ENCODE assay signal across 8 mouse cellular contexts in the genomic region with DNA sequence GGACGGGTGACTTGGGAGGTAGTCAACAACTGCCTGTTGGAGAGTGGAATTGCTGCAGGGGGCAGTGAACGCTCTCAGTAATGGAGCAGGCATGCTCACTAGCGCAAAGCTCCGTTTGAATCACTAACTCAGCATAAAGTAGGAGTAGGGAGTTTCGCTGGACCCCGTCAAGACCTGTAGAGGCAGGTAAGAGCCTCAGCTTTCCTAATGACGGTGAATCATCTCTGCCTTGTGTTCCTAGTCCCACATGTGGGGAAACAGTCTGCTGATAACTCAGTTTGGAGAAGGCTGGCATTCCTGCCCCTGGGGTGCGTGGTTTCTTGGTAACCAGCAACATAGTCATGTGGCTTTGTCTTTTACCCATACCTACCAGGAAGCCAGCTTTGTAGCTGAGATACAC. TPM values are rescaled to one million over a fixed set of nuclear protein-coding genes. Genes with fewer than 3 reads are reported as not detected.
DNase-seq lines count a peak whose midpoint lies in the region; ATAC-seq and TF ChIP-seq lines count a peak whose summit lies in the region.

No protein-coding gene starts in this region.

- 0 out of 2 replicates have a peak, but pooled peaks cover 2% of the 10 kb centered on the region for H3K36me3 ChIP-seq in intestine, embryonic 15.5 days
- no peaks in the 10 kb centered on the region for H3K36me3 ChIP-seq in intestine, embryonic 16.5 days (ENCODE audit: control insufficient read depth, insufficient read depth, low read length)
- H3K36me3 ChIP-seq in embryonic facial prominence, embryonic 13.5 days: peaks cover 50% of the 10 kb centered on the region
- H3K36me3 ChIP-seq in intestine, postnatal 0 days (ENCODE audit: control insufficient read depth, insufficient read depth): no peaks in the 10 kb centered on the region
- peaks cover 45% of the 10 kb centered on the region for H3K36me3 ChIP-seq in midbrain, embryonic 10.5 days

- no peaks in the 10 kb centered on the region for H3K9me3 ChIP-seq in intestine, embryonic 15.5 days
- no peaks in the 10 kb centered on the region for H3K9me3 ChIP-seq in intestine, embryonic 16.5 days (ENCODE audit: control insufficient read depth, low read length)
- H3K9me3 ChIP-seq in embryonic facial prominence, embryonic 13.5 days: no peaks in the 10 kb centered on the region
- H3K9me3 ChIP-seq in intestine, postnatal 0 days (ENCODE audit: control insufficient read depth): no peaks in the 10 kb centered on the region
- H3K9me3 ChIP-seq in midbrain, embryonic 10.5 days (replicated peaks): no peaks in the 10 kb centered on the region

- 0 out of 2 replicates have a peak overlapping the region, but pooled peaks have one; percentile 6 for H3K4me2 ChIP-seq in intestine, embryonic 15.5 days (replicated peaks)
- no peak overlapping the region for H3K4me2 ChIP-seq in intestine, embryonic 16.5 days (ENCODE audit: low read depth, low read length)
- H3K4me2 ChIP-seq in embryonic facial prominence, embryonic 13.5 days: peak overlapping the region; percentile 84
- no peak overlapping the region for H3K4me2 ChIP-seq in intestine, postnatal 0 days (replicated peaks; ENCODE audit: low read depth)

- peak; percentile 26; the same call in 1 of the 2 replicates for TF ChIP-seq CTCF in intestine, postnatal 0 days (IDR thresholded peaks at IDR 0.05; ENCODE audit: low read depth)

- H3K4me3 ChIP-seq in intestine, embryonic 15.5 days (replicated peaks): no peak overlapping the region
- no peak overlapping the region; the same call in 1 of the 2 replicates for H3K4me3 ChIP-seq in intestine, embryonic 16.5 days (ENCODE audit: low read length)
- 0 out of 2 replicates have a peak overlapping the region, but pooled peaks have one; percentile 12 for H3K4me3 ChIP-seq in embryonic facial prominence, embryonic 13.5 days
- no peak overlapping the region for H3K4me3 ChIP-seq in intestine, postnatal 0 days (ENCODE audit: low read depth, low read length)
- H3K4me3 ChIP-seq in midbrain, embryonic 10.5 days: peak overlapping the region; percentile 79

- H3K27ac ChIP-seq in intestine, embryonic 15.5 days: no peak overlapping the region
- H3K27ac ChIP-seq in intestine, embryonic 16.5 days (ENCODE audit: low read length): no peak overlapping the region
- peak overlapping the region; percentile 23; the same call in 1 of the 2 replicates for H3K27ac ChIP-seq in embryonic facial prominence, embryonic 13.5 days
- no peak overlapping the region for H3K27ac ChIP-seq in intestine, postnatal 0 days (ENCODE audit: low read depth, low read length)
- peak overlapping the region; percentile 65 for H3K27ac ChIP-seq in midbrain, embryonic 10.5 days (replicated peaks)

- no peak overlapping the region for H3K9ac ChIP-seq in intestine, embryonic 15.5 days
- H3K9ac ChIP-seq in intestine, embryonic 16.5 days (ENCODE audit: low read depth, low read length): no peak overlapping the region
- peak overlapping the region; percentile 2; the same call in 1 of the 2 replicates for H3K9ac ChIP-seq in embryonic facial prominence, embryonic 13.5 days
- H3K9ac ChIP-seq in intestine, postnatal 0 days (ENCODE audit: low read depth, low read length): no peak overlapping the region

- WGBS in intestine, embryonic 15.5 days: 65% methylated on average over 8 of the region's 8 CpGs
- WGBS in intestine, embryonic 16.5 days: 58% methylated on average over 8 of the region's 8 CpGs
- WGBS in embryonic facial prominence, embryonic 13.5 days: 42% methylated on average over 8 of the region's 8 CpGs
- 44% methylated on average over 8 of the region's 8 CpGs for WGBS in intestine, postnatal 0 days
- 46% methylated on average over 8 of the region's 8 CpGs for WGBS in midbrain, embryonic 10.5 days

- H3K4me1 ChIP-seq in intestine, embryonic 15.5 days (replicated peaks): peaks cover 11% of the 10 kb centered on the region; the same call in 1 of the 2 replicates
- peaks cover 9% of the 10 kb centered on the region for H3K4me1 ChIP-seq in intestine, embryonic 16.5 days (ENCODE audit: control insufficient read depth, insufficient read depth, low read length)
- peaks cover 34% of the 10 kb centered on the region for H3K4me1 ChIP-seq in embryonic facial prominence, embryonic 13.5 days
- no peaks in the 10 kb centered on the region for H3K4me1 ChIP-seq in intestine, postnatal 0 days (replicated peaks; ENCODE audit: control insufficient read depth, insufficient read depth, low read length)
- peaks cover 44% of the 10 kb centered on the region for H3K4me1 ChIP-seq in midbrain, embryonic 10.5 days

- peak; percentile 48 for DNase-seq in midbrain, embryonic 10.5 days (ENCODE audit: low spot score)
- no peak for DNase-seq in spleen, adult 12 weeks (ENCODE audit: low spot score)

- ATAC-seq in intestine, embryonic 15.5 days: no peak
- no peak for ATAC-seq in intestine, embryonic 16.5 days
- ATAC-seq in embryonic facial prominence, embryonic 13.5 days (ENCODE audit: insufficient number of reproducible peaks, insufficient read depth, low FRiP score, low TSS enrichment, low read depth): no peak
- no peak for ATAC-seq in intestine, postnatal 0 days
- no peak for ATAC-seq in megakaryocyte-erythroid progenitor cell, adult 5-6 weeks (replicated peaks; ENCODE audit: low FRiP score, low TSS enrichment, poor library complexity, severe bottlenecking)
- no peak for ATAC-seq in megakaryocyte, adult 5-6 weeks (ENCODE audit: poor library complexity, severe bottlenecking)

- no peaks in the 10 kb centered on the region for H3K27me3 ChIP-seq in intestine, embryonic 15.5 days (replicated peaks)
- H3K27me3 ChIP-seq in intestine, embryonic 16.5 days (replicated peaks; ENCODE audit: control insufficient read depth, insufficient read depth, low read length): no peaks in the 10 kb centered on the region
- no peaks in the 10 kb centered on the region for H3K27me3 ChIP-seq in embryonic facial prominence, embryonic 13.5 days
- 0 out of 2 replicates have a peak, but pooled peaks cover 4% of the 10 kb centered on the region for H3K27me3 ChIP-seq in intestine, postnatal 0 days (replicated peaks; ENCODE audit: control insufficient read depth, insufficient read depth, low read length)
- H3K27me3 ChIP-seq in midbrain, embryonic 10.5 days (ENCODE audit: low read depth, poor library complexity, severe bottlenecking): no peaks in the 10 kb centered on the region

RNA-seq across cellular contexts. Expression of a gene that starts 3.0 kb away (rescaled TPM):
- polyA plus RNA-seq in intestine, embryonic 15.5 days (2015; fragmentation: Nextera tagmentation; extraction: Ambion mirVana): 11.7 and 13.4 TPM in 2 replicates
- 9.9 and 11.2 TPM in 2 replicates for polyA plus RNA-seq in intestine, embryonic 16.5 days (2015; fragmentation: Nextera tagmentation; extraction: Ambion mirVana)
- polyA plus RNA-seq in embryonic facial prominence, embryonic 13.5 days (2015; fragmentation: Nextera tagmentation; extraction: Ambion mirVana): 26.4 and 31.7 TPM in 2 replicates
- 3.3 and 4.1 TPM in 2 replicates for polyA plus RNA-seq in intestine, postnatal 0 days (2015; fragmentation: Nextera tagmentation; extraction: Ambion mirVana)
- 26.3 and 27.9 TPM in 2 replicates for polyA plus RNA-seq in midbrain, embryonic 10.5 days (2016; fragmentation: Nextera tagmentation; extraction: Ambion mirVana)
- total RNA-seq in megakaryocyte-erythroid progenitor cell, adult 5-6 weeks (2014; fragmentation: Nextera tagmentation): not detected in 2 replicates
- 0.11 TPM in 1 of 2 replicates, not detected in the other for total RNA-seq in megakaryocyte-erythroid progenitor cell, adult 5-6 weeks (2017)
- total RNA-seq in megakaryocyte, adult 5-6 weeks (2015): not detected in 2 replicates
- not detected in 2 replicates for total RNA-seq in megakaryocyte, adult 5-6 weeks (2017)

RNA-seq across cellular contexts. Expression of a gene that starts 20.0 kb away (rescaled TPM):
- polyA plus RNA-seq in intestine, embryonic 15.5 days (2015; fragmentation: Nextera tagmentation; extraction: Ambion mirVana): 0.92 and 0.96 TPM in 2 replicates
- polyA plus RNA-seq in intestine, embryonic 16.5 days (2015; fragmentation: Nextera tagmentation; extraction: Ambion mirVana): 1.2 and 1.6 TPM in 2 replicates
- not detected in 2 replicates for polyA plus RNA-seq in embryonic facial prominence, embryonic 13.5 days (2015; fragmentation: Nextera tagmentation; extraction: Ambion mirVana)
- polyA plus RNA-seq in intestine, postnatal 0 days (2015; fragmentation: Nextera tagmentation; extraction: Ambion mirVana): 0.81 and 1.0 TPM in 2 replicates
- polyA plus RNA-seq in midbrain, embryonic 10.5 days (2016; fragmentation: Nextera tagmentation; extraction: Ambion mirVana): not detected in 2 replicates
- not detected in 2 replicates for total RNA-seq in megakaryocyte-erythroid progenitor cell, adult 5-6 weeks (2014; fragmentation: Nextera tagmentation)
- total RNA-seq in megakaryocyte-erythroid progenitor cell, adult 5-6 weeks (2017): not detected in 2 replicates
- not detected in 2 replicates for total RNA-seq in megakaryocyte, adult 5-6 weeks (2015)
- not detected in 2 replicates for total RNA-seq in megakaryocyte, adult 5-6 weeks (2017)

RNA-seq across cellular contexts. Expression of a gene that starts 56.7 kb away (rescaled TPM):
- 27.9 and 28.2 TPM in 2 replicates for polyA plus RNA-seq in intestine, embryonic 15.5 days (2015; fragmentation: Nextera tagmentation; extraction: Ambion mirVana)
- polyA plus RNA-seq in intestine, embryonic 16.5 days (2015; fragmentation: Nextera tagmentation; extraction: Ambion mirVana): 23.4 and 27.8 TPM in 2 replicates
- 31.6 and 31.7 TPM in 2 replicates for polyA plus RNA-seq in embryonic facial prominence, embryonic 13.5 days (2015; fragmentation: Nextera tagmentation; extraction: Ambion mirVana)
- 11.6 and 12.7 TPM in 2 replicates for polyA plus RNA-seq in intestine, postnatal 0 days (2015; fragmentation: Nextera tagmentation; extraction: Ambion mirVana)
- polyA plus RNA-seq in midbrain, embryonic 10.5 days (2016; fragmentation: Nextera tagmentation; extraction: Ambion mirVana): 41.2 and 43.7 TPM in 2 replicates
- total RNA-seq in megakaryocyte-erythroid progenitor cell, adult 5-6 weeks (2014; fragmentation: Nextera tagmentation): 21.9 and 34.7 TPM in 2 replicates
- 53.6 and 67.5 TPM in 2 replicates for total RNA-seq in megakaryocyte-erythroid progenitor cell, adult 5-6 weeks (2017)
- 14.0 and 16.6 TPM in 2 replicates for total RNA-seq in megakaryocyte, adult 5-6 weeks (2015)
- total RNA-seq in megakaryocyte, adult 5-6 weeks (2017): 38.5 and 39.8 TPM in 2 replicates

Comparison
In these comparisons a context has a peak if more than half of its experiments do, and no peak if none do; other contexts are left out.
1. H3K4me2 ChIP-seq: peak in intestine, embryonic 15.5 days (single experiment) and embryonic facial prominence, embryonic 13.5 days (single experiment); none in intestine, embryonic 16.5 days (single experiment) and intestine, postnatal 0 days (single experiment).
2. H3K27ac ChIP-seq: peak in embryonic facial prominence, embryonic 13.5 days (single experiment) and midbrain, embryonic 10.5 days (single experiment); none in intestine, embryonic 15.5 days (single experiment), intestine, embryonic 16.5 days (single experiment) and intestine, postnatal 0 days (single experiment).
3. H3K4me3 ChIP-seq: peak in embryonic facial prominence, embryonic 13.5 days (single experiment) and midbrain, embryonic 10.5 days (single experiment); none in intestine, embryonic 15.5 days (single experiment), intestine, embryonic 16.5 days (single experiment) and intestine, postnatal 0 days (single experiment).